Mouse (Mus musculus): ENCODE measurements around the gene Ikbke. TPM values are rescaled to one million over a fixed set of nuclear protein-coding genes. Genes with fewer than 3 reads are reported as not detected.

Ikbke gene
- total RNA-seq, 2 experiments from 2014 or later, result 6.3 to 7.0 TPM

- ATAC-seq (replicated peaks; ENCODE audit: low FRiP score, poor library complexity, severe bottlenecking), result no peak
These were observed 73.1 kb downstream of the Ikbke start for GRCm38 (mm10) chr1:131206342-131206741.

GRCm38 (mm10) chr1:131204461-131204860 is 74.9 kb downstream of the Ikbke start:
- no peak for ATAC-seq (replicated peaks; ENCODE audit: low FRiP score, poor library complexity, severe bottlenecking)

Other genes with a start within 250 kb of the Ikbke start
- 38.0 and 49.5 TPM in 2 replicates for gene Mapkapk2, start 181.8 kb downstream of the Ikbke start, total RNA-seq (2015; ENCODE audit: low replicate concordance)
- gene Mapkapk2, start 181.8 kb downstream of the Ikbke start, total RNA-seq (2017; ENCODE audit: low replicate concordance), result 26.3 and 33.3 TPM in 2 replicates
- gene Dyrk3, start 141.3 kb downstream of the Ikbke start, total RNA-seq (2015; ENCODE audit: low replicate concordance), result 92.8 and 106 TPM in 2 replicates
- 97.3 and 107 TPM in 2 replicates for gene Dyrk3, start 141.3 kb downstream of the Ikbke start, total RNA-seq (2017; ENCODE audit: low replicate concordance)
- 10.8 and 13.6 TPM in 2 replicates for gene Eif2d, start 126.4 kb downstream of the Ikbke start, total RNA-seq (2015; ENCODE audit: low replicate concordance)
- 10.9 and 12.4 TPM in 2 replicates for gene Eif2d, start 126.4 kb downstream of the Ikbke start, total RNA-seq (2017; ENCODE audit: low replicate concordance)
- gene Rassf5, start 34.3 kb downstream of the Ikbke start, total RNA-seq (2015; ENCODE audit: low replicate concordance), result 18.8 and 30.7 TPM in 2 replicates
- 11.7 and 15.2 TPM in 2 replicates for gene Rassf5, start 34.3 kb downstream of the Ikbke start, total RNA-seq (2017; ENCODE audit: low replicate concordance)
- gene Srgap2, start 247.7 kb upstream of the Ikbke start, total RNA-seq (2015; ENCODE audit: low replicate concordance), result 16.7 and 20.7 TPM in 2 replicates
- gene Srgap2, start 247.7 kb upstream of the Ikbke start, total RNA-seq (2017; ENCODE audit: low replicate concordance), result 9.9 and 16.5 TPM in 2 replicates
- gene Fam72a, start 248.3 kb upstream of the Ikbke start, total RNA-seq (2015; ENCODE audit: low replicate concordance), result 3.1 TPM in 1 of 2 replicates, not detected in the other
- 0.43 TPM in 1 of 2 replicates, not detected in the other for gene Fam72a, start 248.3 kb upstream of the Ikbke start, total RNA-seq (2017; ENCODE audit: low replicate concordance)